Mouse (Mus musculus) embryonic fibroblast, embryonic 13.5 days (primary cell): ENCODE measurements around the gene Cuedc1.

Experiments
- CTCF ChIP-seq: IDR thresholded peaks from 2 replicates; pipeline ENCODE4 v1.5.1; 2011; ENCODE audit warnings: mild to moderate bottlenecking, control low read depth, low read length, moderate library complexity, borderline replicate concordance; ENCODE audit not compliant: insufficient read depth
- POLR2A ChIP-seq: IDR thresholded peaks from 2 replicates; pipeline ENCODE4 v1.6.1; 2011; ENCODE audit warnings: low read depth, mild to moderate bottlenecking, control low read depth, low read length, moderate library complexity

GRCm38 (mm10) chr11:88053821-88054220, 44.0 kb upstream of the Cuedc1 start:
- TF ChIP-seq CTCF (no peak), POLR2A (no peak)
